Mouse (Mus musculus) effector memory CD4-positive, alpha-beta T cell, adult 7 months (primary cell): Measurements from ENCODE around the gene Olfr1118. TPM values are rescaled to one million over a fixed set of nuclear protein-coding genes. Genes with fewer than 3 reads are reported as not detected.

ENCODE experiments used
- polyA plus RNA-seq: library from polyadenylated mRNA; unstranded; fragments of 100-300 nt; shearing (Covaris generic); gene quantifications from one replicate; pipeline ENCODE4 v1.2.1, GENCODE M21; 2017

Gene Olfr1118
- polyA plus RNA-seq = not detected

GRCm38 (mm10) chr2:87307281-87307680 is at the start of gene Olfr1118:
Olfr1118 (plus strand) TSS chr2:87307581.

GRCm38 (mm10) chr2:87267234-87267633 is 40.1 kb upstream of the Olfr1118 start, which contains the start of gene Olfr1116:
Olfr1116 (plus strand) TSS chr2:87267534.

GRCm38 (mm10) chr2:87354515-87354914 is 47.1 kb downstream of the Olfr1118 start, which contains the start of gene Olfr1120:
Olfr1120 (plus strand) TSS chr2:87354815.

Other genes with a start within 250 kb of the Olfr1118 start
- not detected for gene Olfr1107, start 231.8 kb upstream of the Olfr1118 start, polyA plus RNA-seq
- not detected for gene Olfr1109, start 211.6 kb upstream of the Olfr1118 start, polyA plus RNA-seq
- gene Olfr259, start 193.0 kb upstream of the Olfr1118 start, polyA plus RNA-seq = not detected
- gene Olfr1110, start 167.3 kb upstream of the Olfr1118 start, polyA plus RNA-seq = not detected
- not detected for gene Olfr1111, start 155.0 kb upstream of the Olfr1118 start, polyA plus RNA-seq
- gene Olfr1112, start 119.8 kb upstream of the Olfr1118 start, polyA plus RNA-seq = not detected
- gene Olfr1113, start 98.6 kb upstream of the Olfr1118 start, polyA plus RNA-seq = not detected
- gene Olfr1115, start 59.6 kb upstream of the Olfr1118 start, polyA plus RNA-seq = not detected
- not detected for gene Olfr1116, start 40.0 kb upstream of the Olfr1118 start, polyA plus RNA-seq
- gene Olfr1120, start 47.2 kb downstream of the Olfr1118 start, polyA plus RNA-seq = not detected
- not detected for gene Olfr1121, start 62.3 kb downstream of the Olfr1118 start, polyA plus RNA-seq
- 0.07 TPM for gene Olfr1122, start 78.3 kb downstream of the Olfr1118 start, polyA plus RNA-seq
- not detected for gene Olfr1123, start 109.1 kb downstream of the Olfr1118 start, polyA plus RNA-seq
- gene Olfr1124, start 122.7 kb downstream of the Olfr1118 start, polyA plus RNA-seq = 0.30 TPM
- gene Olfr1126, start 146.4 kb downstream of the Olfr1118 start, polyA plus RNA-seq = not detected
- gene Pramel7, start 189.5 kb downstream of the Olfr1118 start, polyA plus RNA-seq = not detected
- gene Pramel6, start 199.0 kb downstream of the Olfr1118 start, polyA plus RNA-seq = not detected
- not detected for gene Olfr153, start 224.2 kb downstream of the Olfr1118 start, polyA plus RNA-seq
- gene Olfr1128, start 238.0 kb downstream of the Olfr1118 start, polyA plus RNA-seq = 0.41 TPM